Mouse (Mus musculus) heart, adult 2 months (tissue): ENCODE results near the gene Pecam1.

Experiments
- CTCF ChIP-seq: fragments of 200-600 bp; IDR thresholded peaks from 2 replicates; pipeline ENCODE4 v1.8.1; 2022; ENCODE audit warnings: antibody characterized with exemption, mild to moderate bottlenecking, moderate library complexity
- EP300 ChIP-seq: fragments of 200-500 bp; IDR thresholded peaks from 2 replicates; pipeline ENCODE4 v1.6.1; 2011; ENCODE audit warnings: low read depth, low read length, control low read depth; ENCODE audit not compliant: insufficient read depth
- POLR2A ChIP-seq: fragments of 200-500 bp; IDR thresholded peaks from 2 replicates; pipeline ENCODE4 v1.6.1; 2011; ENCODE audit warnings: mild to moderate bottlenecking, low read depth, low read length, control low read depth; ENCODE audit not compliant: insufficient read depth

DNA sequence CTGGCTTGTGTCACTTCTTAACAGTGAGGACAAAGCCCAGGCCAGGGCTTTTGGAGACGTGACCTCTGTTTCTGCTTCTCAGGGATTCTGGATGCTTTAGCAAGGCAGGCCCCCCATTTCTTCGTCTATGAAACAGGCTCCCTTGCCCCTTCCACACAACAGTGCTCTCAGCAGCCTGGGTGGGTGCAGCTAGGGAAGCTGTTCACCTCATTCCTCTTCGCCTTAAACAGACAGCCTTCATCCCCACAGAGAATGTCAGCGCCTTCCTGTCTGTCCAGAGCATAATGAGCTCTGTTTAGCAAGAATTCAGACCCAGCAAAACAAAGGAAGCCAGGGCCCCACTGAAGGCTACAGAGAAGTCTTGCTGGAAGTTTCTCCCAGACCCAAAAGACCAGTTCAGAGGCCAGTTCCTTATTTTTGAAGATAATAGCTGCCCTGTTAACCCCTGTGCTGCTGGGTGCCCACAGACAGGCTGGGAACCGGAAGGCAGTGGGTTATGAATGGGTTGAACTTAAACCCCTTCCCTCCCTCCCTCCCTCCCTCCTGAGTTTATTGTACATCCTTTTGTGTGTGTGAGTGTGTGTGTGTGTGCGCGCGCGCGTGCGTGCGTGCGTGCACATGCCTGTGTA lies 89.9 kb downstream of the Pecam1 start:
- TF ChIP-seq CTCF (no peak), POLR2A (no peak), EP300 (no peak)
